ENCODE assay signal across 8 mouse cellular contexts in the genomic region with DNA sequence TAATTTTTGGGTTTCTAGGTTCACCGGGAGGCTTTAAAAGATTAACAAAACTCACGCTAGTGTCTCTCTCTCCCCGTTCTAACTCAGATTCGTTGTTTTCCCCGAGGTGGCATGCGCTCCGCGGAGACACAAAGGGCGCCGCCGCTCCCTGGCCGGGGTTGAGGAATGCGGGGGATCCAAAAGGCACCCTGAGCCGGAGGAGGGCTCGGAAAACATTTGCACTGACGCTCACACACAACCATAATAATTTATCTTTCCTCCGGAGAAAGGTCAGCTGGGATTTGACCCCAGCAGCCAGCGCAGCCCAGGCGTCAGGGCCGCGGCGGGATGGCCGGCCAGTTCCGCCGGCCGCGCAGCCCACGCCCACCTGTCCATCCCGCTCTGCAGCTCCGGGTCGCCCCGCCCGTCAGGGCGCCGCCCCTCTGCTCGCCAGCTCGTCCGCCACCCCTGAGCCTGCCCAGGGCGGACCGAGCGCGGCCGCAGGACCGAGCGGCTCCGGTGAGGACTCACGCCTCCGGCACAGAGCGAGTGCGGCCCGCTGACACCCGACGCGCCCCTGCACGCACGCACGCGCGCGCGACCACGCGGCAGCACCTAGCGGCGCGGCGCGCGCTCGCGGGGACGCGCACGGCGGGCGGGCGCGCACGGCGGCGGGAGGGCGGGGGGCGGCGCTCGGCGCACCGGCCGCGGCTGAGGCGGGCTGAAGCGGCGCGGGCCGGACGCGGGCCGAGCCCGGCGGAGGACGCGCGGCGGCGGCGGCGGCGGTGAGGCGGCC. TPM values are rescaled to one million over a fixed set of nuclear protein-coding genes. Genes with fewer than 3 reads are reported as not detected.
DNase-seq lines count a peak whose midpoint lies in the region; ATAC-seq and TF ChIP-seq lines count a peak whose summit lies in the region.

Afdn (plus strand) TSS at position 687 of the 775 bp plus-strand sequence.

- H3K4me1 ChIP-seq in embryonic facial prominence, embryonic 14.5 days (ENCODE audit: control insufficient read depth, insufficient read depth, low read length) = 0 out of 2 replicates have a peak, but pooled peaks cover 4% of the 10 kb centered on the region
- H3K4me1 ChIP-seq in heart, embryonic 12.5 days (replicated peaks) = peaks cover 27% of the 10 kb centered on the region
- peaks cover 17% of the 10 kb centered on the region for H3K4me1 ChIP-seq in kidney, embryonic 16.5 days (ENCODE audit: insufficient read depth, low read length)
- H3K4me1 ChIP-seq in liver, embryonic 11.5 days (replicated peaks; ENCODE audit: control insufficient read depth, insufficient read depth, low read length) = no peaks in the 10 kb centered on the region
- H3K4me1 ChIP-seq in testis, adult 2 months (ENCODE audit: control insufficient read depth, insufficient read depth, low read length) = peaks cover 4% of the 10 kb centered on the region

- peak within 1 kb of the TSS; percentile 85 for H3K27ac ChIP-seq in embryonic facial prominence, embryonic 14.5 days (replicated peaks; ENCODE audit: low read depth, low read length)
- peak within 1 kb of the TSS; percentile 97 for H3K27ac ChIP-seq in heart, embryonic 12.5 days (ENCODE audit: poor library complexity, severe bottlenecking)
- peak within 1 kb of the TSS; percentile 94 for H3K27ac ChIP-seq in kidney, embryonic 16.5 days (ENCODE audit: low read length)
- peak within 1 kb of the TSS; percentile 79 for H3K27ac ChIP-seq in liver, embryonic 11.5 days (ENCODE audit: low read depth, low read length)
- peak within 1 kb of the TSS; percentile 98 for H3K27ac ChIP-seq in testis, adult 2 months (ENCODE audit: control insufficient read depth, insufficient read depth, low read depth, low read length)

- H3K4me2 ChIP-seq in embryonic facial prominence, embryonic 14.5 days (ENCODE audit: low read depth, low read length) = peak within 1 kb of the TSS; percentile 98
- H3K4me2 ChIP-seq in heart, embryonic 12.5 days = peak within 1 kb of the TSS; percentile 91
- H3K4me2 ChIP-seq in kidney, embryonic 16.5 days (replicated peaks; ENCODE audit: low read depth, low read length) = peak within 1 kb of the TSS; percentile 99
- H3K4me2 ChIP-seq in liver, embryonic 11.5 days = peak within 1 kb of the TSS; percentile 82
- H3K4me2 ChIP-seq in myocyte (ENCODE audit: low read depth) = peak within 1 kb of the TSS; percentile 89

- H3K36me3 ChIP-seq in embryonic facial prominence, embryonic 14.5 days (ENCODE audit: control insufficient read depth, insufficient read depth, low read length) = no peaks in the 10 kb centered on the region
- H3K36me3 ChIP-seq in heart, embryonic 12.5 days = no peaks in the 10 kb centered on the region
- H3K36me3 ChIP-seq in kidney, embryonic 16.5 days (ENCODE audit: insufficient read depth, low read length) = no peaks in the 10 kb centered on the region
- no peaks in the 10 kb centered on the region for H3K36me3 ChIP-seq in liver, embryonic 11.5 days (ENCODE audit: control insufficient read depth, insufficient read depth, low read length)
- no peaks in the 10 kb centered on the region for H3K36me3 ChIP-seq in myocyte (ENCODE audit: control insufficient read depth, insufficient read depth)
- no peaks in the 10 kb centered on the region for H3K36me3 ChIP-seq in testis, adult 2 months (ENCODE audit: control insufficient read depth, insufficient read depth, low read length)

- TF ChIP-seq POLR2A in myocyte (IDR thresholded peaks at IDR 0.05; ENCODE audit: insufficient read length, low read depth) = peak; percentile 91
- TF ChIP-seq POLR2A in testis, adult 2 months (IDR thresholded peaks at IDR 0.05; ENCODE audit: control insufficient read depth, low read depth, low read length) = peak; percentile 59; the same call in 1 of the 2 replicates

- no peaks in the 10 kb centered on the region for H3K9me3 ChIP-seq in embryonic facial prominence, embryonic 14.5 days (ENCODE audit: control insufficient read depth, low read length)
- H3K9me3 ChIP-seq in heart, embryonic 12.5 days (replicated peaks) = no peaks in the 10 kb centered on the region
- no peaks in the 10 kb centered on the region for H3K9me3 ChIP-seq in kidney, embryonic 16.5 days (ENCODE audit: low read length)
- no peaks in the 10 kb centered on the region for H3K9me3 ChIP-seq in liver, embryonic 11.5 days (ENCODE audit: control insufficient read depth, low read length)

- under 1% methylated on average over 26 of the region's 108 CpGs for WGBS in embryonic facial prominence, embryonic 14.5 days
- WGBS in heart, embryonic 12.5 days = 17% methylated on average over 105 of the region's 108 CpGs
- under 1% methylated on average over 74 of the region's 108 CpGs for WGBS in kidney, embryonic 16.5 days
- WGBS in liver, embryonic 11.5 days = under 1% methylated on average over 102 of the region's 108 CpGs

- H3K27me3 ChIP-seq in embryonic facial prominence, embryonic 14.5 days (replicated peaks; ENCODE audit: control insufficient read depth, insufficient read depth, low read length) = no peaks in the 10 kb centered on the region
- no peaks in the 10 kb centered on the region for H3K27me3 ChIP-seq in heart, embryonic 12.5 days (replicated peaks)
- no peaks in the 10 kb centered on the region for H3K27me3 ChIP-seq in kidney, embryonic 16.5 days (ENCODE audit: insufficient read depth, low read length)
- H3K27me3 ChIP-seq in liver, embryonic 11.5 days (replicated peaks; ENCODE audit: control insufficient read depth, insufficient read depth, low read length) = peaks cover 40% of the 10 kb centered on the region
- no peaks in the 10 kb centered on the region for H3K27me3 ChIP-seq in myocyte (ENCODE audit: control insufficient read depth, insufficient read depth, insufficient read length)
- no peaks in the 10 kb centered on the region for H3K27me3 ChIP-seq in testis, adult 2 months (ENCODE audit: control insufficient read depth, insufficient read depth, low read length)

- H3ac ChIP-seq in myocyte (ENCODE audit: control insufficient read depth, insufficient read length) = peak within 1 kb of the TSS; percentile 92

- TF ChIP-seq CTCF in testis, adult 2 months (IDR thresholded peaks at IDR 0.05; ENCODE audit: control insufficient read depth, insufficient read depth, insufficient replicate concordance, low read depth, low read length) = no peak

- peak within 1 kb of the TSS; percentile 86 for H3K4me3 ChIP-seq in embryonic facial prominence, embryonic 14.5 days (ENCODE audit: low read depth, low read length)
- peak within 1 kb of the TSS; percentile 79 for H3K4me3 ChIP-seq in heart, embryonic 12.5 days
- peak within 1 kb of the TSS; percentile 88 for H3K4me3 ChIP-seq in kidney, embryonic 16.5 days (ENCODE audit: low read length)
- H3K4me3 ChIP-seq in liver, embryonic 11.5 days (ENCODE audit: low read depth, low read length) = peak within 1 kb of the TSS; percentile 74
- H3K4me3 ChIP-seq in myocyte = peak within 1 kb of the TSS; percentile 32
- peak within 1 kb of the TSS; percentile 94 for H3K4me3 ChIP-seq in testis, adult 2 months (ENCODE audit: control insufficient read depth, low read depth, low read length)

- DNase-seq in 3T3-L1 (ENCODE audit: low read depth, low spot score) = peak; percentile 77
- DNase-seq in adrenal gland, postnatal 25 days = peak; percentile 83
- peak; percentile 91 for DNase-seq in embryonic facial prominence, embryonic 14.5 days (ENCODE audit: low spot score)
- DNase-seq in liver, embryonic 11.5 days (ENCODE audit: low spot score) = peak; percentile 76

- peak; percentile 92 for ATAC-seq in embryonic facial prominence, embryonic 14.5 days (ENCODE audit: low read depth)
- ATAC-seq in heart, embryonic 12.5 days (ENCODE audit: insufficient number of reproducible peaks, low FRiP score) = peak; percentile 91
- ATAC-seq in kidney, embryonic 16.5 days (ENCODE audit: low FRiP score, low TSS enrichment) = peak; percentile 97
- peak; percentile 84 for ATAC-seq in liver, embryonic 11.5 days (replicated peaks; ENCODE audit: low FRiP score)

- H3K79me2 ChIP-seq in myocyte (ENCODE audit: control insufficient read depth, insufficient read depth) = peaks cover 34% of the 10 kb centered on the region

- peak within 1 kb of the TSS; percentile 86 for H3K9ac ChIP-seq in embryonic facial prominence, embryonic 14.5 days (ENCODE audit: low read depth, low read length)
- H3K9ac ChIP-seq in heart, embryonic 12.5 days = peak within 1 kb of the TSS; percentile 97
- H3K9ac ChIP-seq in kidney, embryonic 16.5 days (replicated peaks; ENCODE audit: low read length) = peak within 1 kb of the TSS; percentile 91
- H3K9ac ChIP-seq in liver, embryonic 11.5 days (ENCODE audit: low read depth, low read length) = peak within 1 kb of the TSS; percentile 67

TF ChIP-seq in myocyte, 11 proteins besides CTCF, POLR2A, EP300 and RAD21:
- TF ChIP-seq MAX (IDR thresholded peaks at IDR 0.05; ENCODE audit: low read depth) (no peak), USF1 (IDR thresholded peaks at IDR 0.05; ENCODE audit: low read depth) (no peak), SRF (IDR thresholded peaks at IDR 0.05; ENCODE audit: control insufficient read depth, insufficient read length, low read depth) (no peak), E2F4 (IDR thresholded peaks at IDR 0.05; ENCODE audit: insufficient read depth) (no peak), REST (IDR thresholded peaks at IDR 0.05; ENCODE audit: insufficient read depth, insufficient read length) (no peak), CEBPB (IDR thresholded peaks at IDR 0.05; ENCODE audit: insufficient read depth, poor library complexity, severe bottlenecking) (no peak), TCF3 (IDR thresholded peaks at IDR 0.05; ENCODE audit: insufficient read length, low read depth) (no peak), MYOG (IDR thresholded peaks at IDR 0.05; ENCODE audit: control insufficient read depth in 1 of 3, insufficient read depth in 1 of 3, insufficient read length in 2 of 3, low read depth in 2 of 3) (peak in 2 of 3 experiments; percentile 53 to 76), POLR2AphosphoS2 (IDR thresholded peaks at IDR 0.05; ENCODE audit: insufficient read length, low read depth) (peak; percentile 86), TCF12 (IDR thresholded peaks at IDR 0.05; ENCODE audit: insufficient read depth, poor library complexity, severe bottlenecking) (no peak), MYOD1 (IDR thresholded peaks at IDR 0.05; ENCODE audit: control insufficient read depth in 1 of 3, insufficient read length in 2 of 3, low read depth in 2 of 3) (peak in 2 of 3 experiments; percentile 72 to 89)

RNA-seq across cellular contexts. Expression of gene Afdn, which starts in this region (rescaled TPM):
- total RNA-seq in adrenal gland, postnatal 25 days (2021) = 81.1 and 93.8 TPM in 2 replicates
- polyA plus RNA-seq in embryonic facial prominence, embryonic 14.5 days (2014; fragmentation: Nextera tagmentation; extraction: Ambion mirVana) = 65.8 and 69.3 TPM in 2 replicates
- 106 and 108 TPM in 2 replicates for polyA plus RNA-seq in heart, embryonic 12.5 days (2016; fragmentation: Nextera tagmentation; extraction: Ambion mirVana)
- 52.7 TPM in 2 replicates for polyA plus RNA-seq in kidney, embryonic 16.5 days (2015; fragmentation: Nextera tagmentation; extraction: Ambion mirVana)
- polyA plus RNA-seq in liver, embryonic 11.5 days (2014; fragmentation: Nextera tagmentation; extraction: Ambion mirVana) = 34.3 and 34.6 TPM in 2 replicates
- 22.1 TPM for polyA plus RNA-seq in myocyte (2012; fragmentation: generic; extraction: Trizol)
- polyA plus RNA-seq in testis, adult 2 months (2012; rRNA removed) = 15.6 and 17.6 TPM in 2 replicates

Comparison
In these comparisons a context has a peak if more than half of its experiments do, and no peak if none do; other contexts are left out.
1. Peak in every context shown above with its lines: DNase-seq, ATAC-seq, H3K4me3 ChIP-seq and H3K27ac ChIP-seq.
2. H3K4me3 ChIP-seq: peak in every context shown above with its lines; median percentile 94 in testis, adult 2 months; 88 in kidney, embryonic 16.5 days; 86 in embryonic facial prominence, embryonic 14.5 days; 79 in heart, embryonic 12.5 days; 74 in liver, embryonic 11.5 days; 32 in myocyte.